Mouse (Mus musculus) lung, adult 10 weeks (tissue): ENCODE data around the gene Sypl. TPM values are rescaled to one million over a fixed set of nuclear protein-coding genes. Genes with fewer than 3 reads are reported as not detected.

ENCODE experiments used
- polyA plus RNA-seq: library from polyadenylated mRNA; stranded (reverse); fragments of 350-450 nt; fragmentation: Illumina TruSeq; extraction: RNeasy Lipid Tissue Mini Kit (QIAGEN cat#74804); gene quantifications from one replicate; pipeline ENCODE4 v1.2.3, GENCODE M21; 2014; ENCODE audit warnings: low read depth, low replicate concordance; ENCODE audit not compliant: insufficient read depth

The Sypl gene
- 102 TPM for polyA plus RNA-seq

DNA sequence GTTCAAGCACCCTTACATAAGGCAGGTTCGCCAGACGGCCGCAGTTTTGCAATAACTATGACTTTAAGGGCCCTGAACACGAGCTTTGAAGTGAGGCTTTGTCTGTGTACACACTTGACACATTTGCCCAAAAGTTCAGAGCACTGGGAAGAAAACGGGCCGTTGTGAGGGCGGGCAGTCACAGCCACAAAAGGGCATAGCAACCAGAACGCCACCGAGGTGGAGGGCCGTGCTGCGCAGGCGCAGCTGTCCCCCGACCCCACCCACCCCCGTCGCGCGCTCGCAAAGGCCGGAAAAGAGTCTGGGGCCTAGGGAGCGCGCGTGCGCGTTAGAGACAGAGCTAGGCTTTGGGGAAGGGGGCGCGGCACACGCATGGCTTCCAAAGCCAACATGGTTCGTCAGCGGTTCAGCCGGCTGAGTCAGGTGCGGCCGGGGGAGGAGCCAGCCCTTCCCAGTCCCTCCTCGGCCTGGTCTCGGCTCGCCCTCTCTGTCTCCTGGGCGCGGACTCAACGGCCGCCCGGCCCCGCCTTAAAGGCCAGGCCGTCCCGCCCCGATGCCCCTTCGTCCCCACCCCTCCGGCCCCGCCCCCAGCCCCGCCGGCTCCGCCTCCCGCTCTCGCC is at the start of gene Sypl:
TSS of gene Sypl (plus strand) at position 296 of the 620 bp plus-strand sequence.

Other genes with a start within 250 kb of the Sypl start
- gene Nampt, start 134.3 kb upstream of the Sypl start, polyA plus RNA-seq, result 25.6 TPM
- gene Cdhr3, start 139.0 kb downstream of the Sypl start, polyA plus RNA-seq, result 11.6 TPM
- gene Atxn7l1, start 193.8 kb downstream of the Sypl start, polyA plus RNA-seq, result 14.7 TPM